9 mouse cellular contexts compared by ENCODE assay signal in genomic region chr12:110189329-110189642, GRCm38 (mm10).
A peak's percentile ranks its signal among the peaks of the same experiment; 100 is the strongest.
DNase-seq lines count a peak whose midpoint lies in the region; ATAC-seq and TF ChIP-seq lines count a peak whose summit lies in the region.
"Had no signal": no experiment of that assay in that cellular context is flagged by ENCODE, and none has a peak within 500 bp of the region (broad histone marks: within the 10 kb centered on the region; RNA-seq: fewer than 3 reads in every experiment).

No protein-coding gene starts in this region.

- no peaks in the 10 kb centered on the region for H3K36me3 ChIP-seq in heart, embryonic 10.5 days
- no peaks in the 10 kb centered on the region for H3K36me3 ChIP-seq in heart, adult 2 months (ENCODE audit: control insufficient read depth, insufficient read depth, low read length)
- H3K36me3 ChIP-seq in hindbrain, embryonic 15.5 days, result no peaks in the 10 kb centered on the region
- H3K36me3 ChIP-seq in midbrain, embryonic 15.5 days (replicated peaks), result no peaks in the 10 kb centered on the region

- TF ChIP-seq POLR2A in heart, adult 2 months (IDR thresholded peaks at IDR 0.05; ENCODE audit: insufficient read depth, low read depth, low read length), result no peak

- under 1% methylated on average over 19 of the region's 19 CpGs for WGBS in heart, embryonic 10.5 days
- WGBS in heart, adult 2 months, result 2% methylated on average over 19 of the region's 19 CpGs
- under 1% methylated on average over 19 of the region's 19 CpGs for WGBS in hindbrain, embryonic 15.5 days
- 3% methylated on average over 19 of the region's 19 CpGs for WGBS in midbrain, embryonic 15.5 days

- peak overlapping the region; percentile 50 for H3K4me3 ChIP-seq in heart, embryonic 10.5 days
- no peak overlapping the region for H3K4me3 ChIP-seq in heart, adult 2 months
- peak overlapping the region; percentile 17 for H3K4me3 ChIP-seq in hindbrain, embryonic 15.5 days
- H3K4me3 ChIP-seq in midbrain, embryonic 15.5 days, result peak overlapping the region; percentile 16

- DNase-seq in heart, embryonic 10.5 days (ENCODE audit: low spot score), result no peak
- no peak for DNase-seq in heart, adult 2 months
- peak; percentile 66 for DNase-seq in embryo, embryonic 9.5 days (ENCODE audit: extremely low spot score)
- no peak for DNase-seq in cerebellum, postnatal 4 days (ENCODE audit: low spot score in 2 of 2)
- DNase-seq in spleen, postnatal 14 days (ENCODE audit: low spot score in 2 of 2), result no peak
- no peak for DNase-seq in MN1 (ENCODE audit: low spot score)
- DNase-seq: thymus, adult 2 months had no signal

- no peak for TF ChIP-seq CTCF in heart, adult 2 months (IDR thresholded peaks at IDR 0.05)

- no peak overlapping the region for H3K9ac ChIP-seq in heart, adult 2 months (ENCODE audit: low read depth, low read length)
- no peak overlapping the region for H3K9ac ChIP-seq in hindbrain, embryonic 15.5 days
- no peak overlapping the region for H3K9ac ChIP-seq in midbrain, embryonic 15.5 days

- peaks cover 26% of the 10 kb centered on the region for H3K4me1 ChIP-seq in heart, embryonic 10.5 days
- no peaks in the 10 kb centered on the region for H3K4me1 ChIP-seq in heart, adult 2 months (ENCODE audit: control insufficient read depth, insufficient read depth, low read length)
- peaks cover 24% of the 10 kb centered on the region for H3K4me1 ChIP-seq in hindbrain, embryonic 15.5 days (replicated peaks)
- peaks cover 26% of the 10 kb centered on the region for H3K4me1 ChIP-seq in midbrain, embryonic 15.5 days

- H3K27ac ChIP-seq in heart, embryonic 10.5 days, result no peak overlapping the region
- H3K27ac ChIP-seq in heart, adult 2 months, result no peak overlapping the region
- no peak overlapping the region for H3K27ac ChIP-seq in hindbrain, embryonic 15.5 days (replicated peaks)
- H3K27ac ChIP-seq in midbrain, embryonic 15.5 days, result no peak overlapping the region

- intact Hi-C loops in heart, adult 2 months (cut with DNase I), result no loop called here

- no peaks in the 10 kb centered on the region for H3K79me2 ChIP-seq in heart, adult 2 months (replicated peaks; ENCODE audit: control insufficient read depth, insufficient read depth, low read length)

- peaks cover 98% of the 10 kb centered on the region for H3K27me3 ChIP-seq in heart, embryonic 10.5 days (ENCODE audit: insufficient read depth, poor library complexity, severe bottlenecking)
- H3K27me3 ChIP-seq in heart, adult 2 months (ENCODE audit: control insufficient read depth, insufficient read depth, low read length), result peaks cover 9% of the 10 kb centered on the region
- H3K27me3 ChIP-seq in hindbrain, embryonic 15.5 days, result peaks cover 66% of the 10 kb centered on the region
- peaks cover 60% of the 10 kb centered on the region for H3K27me3 ChIP-seq in midbrain, embryonic 15.5 days (replicated peaks)

- H3K9me3 ChIP-seq in heart, embryonic 10.5 days, result no peaks in the 10 kb centered on the region
- H3K9me3 ChIP-seq in hindbrain, embryonic 15.5 days, result no peaks in the 10 kb centered on the region
- no peaks in the 10 kb centered on the region for H3K9me3 ChIP-seq in midbrain, embryonic 15.5 days

- no peak for TF ChIP-seq EP300 in heart, adult 2 months (IDR thresholded peaks at IDR 0.05; ENCODE audit: insufficient read depth, low read depth, low read length)

- H3K4me2 ChIP-seq in hindbrain, embryonic 15.5 days, result peak overlapping the region; percentile 48
- H3K4me2 ChIP-seq in midbrain, embryonic 15.5 days, result peak overlapping the region; percentile 41

- ATAC-seq in hindbrain, embryonic 15.5 days (ENCODE audit: low FRiP score, low read depth), result no peak
- no peak for ATAC-seq in midbrain, embryonic 15.5 days (replicated peaks)
